Mouse (Mus musculus): ENCODE results near the gene Prame. TPM values are rescaled to one million over a fixed set of nuclear protein-coding genes. Genes with fewer than 3 reads are reported as not detected.
"Not testable (repeated sequence)": the region's sequence is repeated elsewhere in the genome, so short reads cannot be mapped to it uniquely, and the experiment has no call there.

Gene Prame
- not detected in 2 replicates for polyA plus RNA-seq (2015; fragmentation: Nextera tagmentation; extraction: Ambion mirVana)

- DNase-seq (ENCODE audit: low spot score), result no peak
- Histone ChIP-seq H3K9me3 (replicated peaks; ENCODE audit: low read length) (no peaks in the 10 kb centered on the region), H3K4me1 (replicated peaks; ENCODE audit: insufficient read depth, low read length) (no peaks in the 10 kb centered on the region), H3K27me3 (ENCODE audit: insufficient read depth, low read length) (no peaks in the 10 kb centered on the region), H3K36me3 (ENCODE audit: insufficient read depth, low read length) (no peaks in the 10 kb centered on the region), H3K4me2 (ENCODE audit: low read length) (no peak within 1 kb of the TSS), H3K9ac (ENCODE audit: low read depth, low read length) (no peak within 1 kb of the TSS), H3K27ac (no peak within 1 kb of the TSS), H3K4me3 (replicated peaks; ENCODE audit: low read depth, low read length) (no peak within 1 kb of the TSS)
- no peak for ATAC-seq (replicated peaks; ENCODE audit: low FRiP score, low read depth)
- WGBS, result 83% methylated on average over 11 of the region's 11 CpGs
- no peak for TF ChIP-seq CTCF (IDR thresholded peaks at IDR 0.05; ENCODE audit: low read depth)
These were observed at the start of gene Prame for GRCm38 (mm10) chrX:135627605-135628004. Gene Prame (minus strand): TSS chrX:135627705.

- ATAC-seq (replicated peaks; ENCODE audit: low FRiP score, low read depth) (no peak), DNase-seq (ENCODE audit: low spot score) (peak; percentile 33)
- Histone ChIP-seq H3K27ac (no peak overlapping the region), H3K36me3 (ENCODE audit: insufficient read depth, low read length) (no peaks in the 10 kb centered on the region), H3K4me3 (replicated peaks; ENCODE audit: low read depth, low read length) (no peak overlapping the region), H3K4me1 (replicated peaks; ENCODE audit: insufficient read depth, low read length) (no peaks in the 10 kb centered on the region), H3K27me3 (ENCODE audit: insufficient read depth, low read length) (no peaks in the 10 kb centered on the region), H3K4me2 (ENCODE audit: low read length) (no peak overlapping the region), H3K9me3 (replicated peaks; ENCODE audit: low read length) (no peaks in the 10 kb centered on the region), H3K9ac (ENCODE audit: low read depth, low read length) (no peak overlapping the region)
- peak; percentile 56 for TF ChIP-seq CTCF (IDR thresholded peaks at IDR 0.05; ENCODE audit: low read depth)
- 51% methylated on average over 9 of the region's 9 CpGs for WGBS
These were observed 24.8 kb upstream of the Prame start for GRCm38 (mm10) chrX:135652173-135652772.

DNA sequence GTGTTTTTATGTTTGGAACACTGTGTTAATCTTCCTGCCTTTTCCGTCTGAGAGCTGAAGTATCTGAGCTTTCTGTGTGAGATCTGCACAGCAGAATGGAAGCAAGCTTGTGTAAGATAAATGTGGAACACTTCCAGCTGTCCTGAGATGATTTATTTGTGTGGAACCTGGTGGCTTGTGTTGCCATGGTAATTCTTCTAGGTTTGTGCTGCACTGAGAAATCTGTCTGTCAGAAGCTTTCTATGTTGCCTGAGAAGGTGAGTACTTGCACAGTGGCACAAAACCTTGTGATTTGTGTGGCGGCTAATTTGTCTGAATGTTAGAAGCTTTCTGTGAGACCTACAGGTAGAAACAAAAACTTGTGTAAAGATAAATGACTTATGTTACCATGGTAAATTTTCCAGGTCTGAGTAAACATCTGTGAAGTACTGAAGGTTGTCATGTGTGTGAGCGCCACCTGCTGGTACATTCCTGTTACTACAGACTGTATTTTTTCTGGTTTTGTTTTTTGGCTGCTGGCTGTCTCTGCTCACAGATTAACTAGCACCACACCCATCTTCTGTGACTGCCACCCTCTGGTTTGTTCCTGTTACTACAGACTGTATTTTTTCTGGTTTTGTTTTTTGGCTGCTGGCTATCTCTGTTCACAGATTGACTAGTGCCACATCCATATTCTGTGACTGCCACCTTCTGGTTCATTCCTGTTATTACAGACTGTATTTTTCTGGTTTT lies 26.0 kb downstream of the Prame start:
- H3K36me3 ChIP-seq (ENCODE audit: insufficient read depth, low read length); H3K27ac ChIP-seq; H3K4me2 ChIP-seq (ENCODE audit: low read length); H3K27me3 ChIP-seq (ENCODE audit: insufficient read depth, low read length); H3K9ac ChIP-seq (ENCODE audit: low read depth, low read length); H3K9me3 ChIP-seq (replicated peaks; ENCODE audit: low read length); H3K4me1 ChIP-seq (replicated peaks; ENCODE audit: insufficient read depth, low read length); ATAC-seq (replicated peaks; ENCODE audit: low FRiP score, low read depth); H3K4me3 ChIP-seq (replicated peaks; ENCODE audit: low read depth, low read length): not testable (repeated sequence)
- TF ChIP-seq CTCF (IDR thresholded peaks at IDR 0.05; ENCODE audit: low read depth), result peak; percentile 70
- peak; percentile 42 for DNase-seq (ENCODE audit: low spot score)
- WGBS, result 59% methylated on average over 3 of the region's 3 CpGs

GRCm38 (mm10) chrX:135598677-135599076 lies 28.8 kb downstream of the Prame start, which contains the start of gene Nxf7:
Gene Nxf7 (minus strand): TSS chrX:135598777.
- no peak for ATAC-seq (replicated peaks; ENCODE audit: low FRiP score, low read depth)
- 80% methylated on average over 2 of the region's 2 CpGs for WGBS
- no peaks in the 10 kb centered on the region for H3K4me1 ChIP-seq (replicated peaks; ENCODE audit: insufficient read depth, low read length)

DNA sequence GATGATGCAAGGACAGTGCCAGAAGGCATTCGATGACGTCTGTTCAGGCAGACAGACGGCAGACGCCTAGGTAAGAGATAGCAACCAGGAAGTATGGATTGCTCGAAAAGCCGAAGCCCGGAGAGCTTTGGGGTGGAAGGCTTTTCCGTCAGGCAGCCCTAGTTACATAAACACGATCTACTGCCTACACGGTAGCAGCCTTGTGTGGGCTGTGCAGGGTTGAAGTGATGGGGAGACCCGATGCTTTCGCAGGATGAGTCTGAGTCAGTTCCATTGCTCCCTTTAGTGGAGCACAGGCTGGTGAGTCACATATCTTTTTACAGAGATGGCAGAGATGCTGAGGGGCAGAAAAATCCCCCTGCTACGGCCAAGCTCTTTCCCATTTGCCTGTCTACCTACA lies 29.4 kb downstream of the Prame start:
- 78% methylated on average over 13 of the region's 13 CpGs for WGBS
- ATAC-seq (replicated peaks; ENCODE audit: low FRiP score, low read depth), result no peak
- H3K4me3 ChIP-seq (replicated peaks; ENCODE audit: low read depth, low read length), result no peak overlapping the region
- H3K27me3 ChIP-seq (ENCODE audit: insufficient read depth, low read length), result no peaks in the 10 kb centered on the region
- H3K9ac ChIP-seq (ENCODE audit: low read depth, low read length), result no peak overlapping the region
- H3K27ac ChIP-seq, result no peak overlapping the region
- no peak for DNase-seq (ENCODE audit: low spot score)
- no peaks in the 10 kb centered on the region for H3K36me3 ChIP-seq (ENCODE audit: insufficient read depth, low read length)
- no peak overlapping the region for H3K4me2 ChIP-seq (ENCODE audit: low read length)
- H3K4me1 ChIP-seq (replicated peaks; ENCODE audit: insufficient read depth, low read length), result no peaks in the 10 kb centered on the region
- H3K9me3 ChIP-seq (replicated peaks; ENCODE audit: low read length), result no peaks in the 10 kb centered on the region
- TF ChIP-seq CTCF (IDR thresholded peaks at IDR 0.05; ENCODE audit: low read depth), result no peak

More at GRCm38 (mm10) chrX:135598677-135599076, 28.8 kb downstream of the Prame start, which contains the start of gene Nxf7:
- Histone ChIP-seq H3K9me3 (replicated peaks; ENCODE audit: low read length) (no peaks in the 10 kb centered on the region), H3K36me3 (ENCODE audit: insufficient read depth, low read length) (no peaks in the 10 kb centered on the region), H3K27ac (no peak within 1 kb of the TSS), H3K4me2 (ENCODE audit: low read length) (no peak within 1 kb of the TSS), H3K4me3 (replicated peaks; ENCODE audit: low read depth, low read length) (no peak within 1 kb of the TSS), H3K27me3 (ENCODE audit: insufficient read depth, low read length) (no peaks in the 10 kb centered on the region), H3K9ac (ENCODE audit: low read depth, low read length) (no peak within 1 kb of the TSS)
- no peak for DNase-seq (ENCODE audit: low spot score)
- no peak for TF ChIP-seq CTCF (IDR thresholded peaks at IDR 0.05; ENCODE audit: low read depth)

- H3K4me3 ChIP-seq (replicated peaks; ENCODE audit: low read depth, low read length), result no peak overlapping the region
- no peaks in the 10 kb centered on the region for H3K27me3 ChIP-seq (ENCODE audit: insufficient read depth, low read length)
- TF ChIP-seq CTCF (IDR thresholded peaks at IDR 0.05; ENCODE audit: low read depth), result no peak
- no peak overlapping the region for H3K4me2 ChIP-seq (ENCODE audit: low read length)
- no peaks in the 10 kb centered on the region for H3K9me3 ChIP-seq (replicated peaks; ENCODE audit: low read length)
- DNase-seq (ENCODE audit: low spot score) (no peak), ATAC-seq (replicated peaks; ENCODE audit: low FRiP score, low read depth) (no peak)
- no peaks in the 10 kb centered on the region for H3K4me1 ChIP-seq (replicated peaks; ENCODE audit: insufficient read depth, low read length)
- no peaks in the 10 kb centered on the region for H3K36me3 ChIP-seq (ENCODE audit: insufficient read depth, low read length)
- 70% methylated on average over 1 of the region's 1 CpGs for WGBS
- no peak overlapping the region for H3K9ac ChIP-seq (ENCODE audit: low read depth, low read length)
- no peak overlapping the region for H3K27ac ChIP-seq
These were observed 51.1 kb downstream of the Prame start for GRCm38 (mm10) chrX:135576412-135576811.

DNA sequence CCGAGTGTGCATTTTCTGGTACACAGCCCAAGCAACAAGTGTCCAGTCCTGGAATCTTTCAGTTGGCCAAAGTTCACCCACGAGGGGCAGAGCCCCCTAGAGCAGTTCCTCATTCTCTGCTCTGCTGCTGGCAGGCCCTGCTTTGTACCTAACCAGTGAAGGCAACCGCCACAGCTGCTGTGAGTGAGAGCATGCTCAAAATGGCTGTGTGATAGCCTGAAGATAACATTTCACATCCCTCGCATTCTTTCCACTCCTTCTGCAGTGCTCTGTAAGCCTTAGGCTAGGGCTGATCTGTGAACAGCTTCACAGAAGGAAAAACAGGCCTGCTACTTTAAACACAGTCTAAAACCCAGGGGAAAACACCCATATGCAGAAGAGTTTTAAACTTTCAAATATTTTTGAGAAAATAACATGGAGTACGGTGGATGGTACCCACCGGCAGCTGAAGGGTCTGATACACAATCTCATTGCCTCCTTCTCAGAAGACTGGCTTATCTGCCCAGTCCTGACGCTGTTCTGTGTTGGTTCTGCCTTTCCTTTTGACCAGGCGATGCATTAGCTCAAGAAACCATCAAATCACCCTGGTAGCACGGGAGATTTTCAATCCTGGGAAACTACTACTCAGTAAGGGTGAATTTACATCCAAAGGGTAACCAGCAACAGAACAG lies 52.4 kb downstream of the Prame start:
- H3K4me2 ChIP-seq (ENCODE audit: low read length); H3K36me3 ChIP-seq (ENCODE audit: insufficient read depth, low read length); H3K27me3 ChIP-seq (ENCODE audit: insufficient read depth, low read length); DNase-seq (ENCODE audit: low spot score); H3K4me3 ChIP-seq (replicated peaks; ENCODE audit: low read depth, low read length); H3K9me3 ChIP-seq (replicated peaks; ENCODE audit: low read length); H3K9ac ChIP-seq (ENCODE audit: low read depth, low read length); H3K27ac ChIP-seq; H3K4me1 ChIP-seq (replicated peaks; ENCODE audit: insufficient read depth, low read length): not testable (repeated sequence)
- 71% methylated on average over 9 of the region's 9 CpGs for WGBS
- peak; percentile 83 for ATAC-seq (replicated peaks; ENCODE audit: low FRiP score, low read depth)
